Mouse (Mus musculus): Measurements from ENCODE around the gene Strc.

- TF ChIP-seq CTCF (IDR thresholded peaks at IDR 0.05; ENCODE audit: extremely low read depth, insufficient read depth, low read length) (no peak), POLR2A (IDR thresholded peaks at IDR 0.05; ENCODE audit: extremely low read depth, insufficient read depth, low read length) (no peak)
Observed at GRCm38 (mm10) chr2:121368831-121369230, 18.1 kb downstream of the Strc start.

Data from cortical plate, adult 2 months (tissue).